Mouse (Mus musculus): ENCODE measurements around the gene Meox1.

Gene Meox1

GRCm38 (mm10) chr11:101894204-101894603, at the start of gene Meox1:
TSS of gene Meox1 (minus strand) at chr11:101894374.
- DNase-seq (ENCODE audit: low spot score): no peak

GRCm38 (mm10) chr11:101943055-101943454, 48.9 kb upstream of the Meox1 start:
- DNase-seq (ENCODE audit: low spot score): no peak

- DNase-seq (ENCODE audit: low spot score): no peak
These were observed 42.9 kb upstream of the Meox1 start for GRCm38 (mm10) chr11:101937108-101937507.

GRCm38 (mm10) chr11:101936421-101936820, 42.2 kb upstream of the Meox1 start:
- no peak for DNase-seq (ENCODE audit: low spot score)

GRCm38 (mm10) chr11:101935743-101936142, 41.6 kb upstream of the Meox1 start:
- DNase-seq (ENCODE audit: low spot score): no peak

GRCm38 (mm10) chr11:101931978-101932377, 37.8 kb upstream of the Meox1 start:
- no peak for DNase-seq (ENCODE audit: low spot score)

- peak; percentile 61 for DNase-seq (ENCODE audit: low spot score)
These were observed 34.0 kb upstream of the Meox1 start for GRCm38 (mm10) chr11:101928030-101928762.

GRCm38 (mm10) chr11:101926951-101927589, 32.9 kb upstream of the Meox1 start:
- no peak for DNase-seq (ENCODE audit: low spot score)

GRCm38 (mm10) chr11:101925636-101926035, 31.5 kb upstream of the Meox1 start:
- DNase-seq (ENCODE audit: low spot score): no peak

GRCm38 (mm10) chr11:101924441-101924976, 30.3 kb upstream of the Meox1 start:
- DNase-seq (ENCODE audit: low spot score): no peak

- DNase-seq (ENCODE audit: low spot score): no peak
These were observed 29.8 kb upstream of the Meox1 start for GRCm38 (mm10) chr11:101923988-101924387.

- DNase-seq (ENCODE audit: low spot score): no peak
These were observed 27.3 kb upstream of the Meox1 start for GRCm38 (mm10) chr11:101921361-101921952.

- DNase-seq (ENCODE audit: low spot score): peak; percentile 40
These were observed 25.5 kb upstream of the Meox1 start for GRCm38 (mm10) chr11:101919660-101920059.

GRCm38 (mm10) chr11:101918609-101919008, 24.4 kb upstream of the Meox1 start:
- DNase-seq (ENCODE audit: low spot score): no peak

- DNase-seq (ENCODE audit: low spot score): no peak
These were observed 22.6 kb upstream of the Meox1 start for GRCm38 (mm10) chr11:101916772-101917171.

- DNase-seq (ENCODE audit: low spot score): no peak
These were observed 19.4 kb upstream of the Meox1 start for GRCm38 (mm10) chr11:101913591-101913990.

GRCm38 (mm10) chr11:101911855-101912579, 17.8 kb upstream of the Meox1 start:
- no peak for DNase-seq (ENCODE audit: low spot score)

GRCm38 (mm10) chr11:101910230-101910946, 16.2 kb upstream of the Meox1 start:
- DNase-seq (ENCODE audit: low spot score): peak; percentile 70

GRCm38 (mm10) chr11:101908777-101909176, 14.6 kb upstream of the Meox1 start:
- no peak for DNase-seq (ENCODE audit: low spot score)

GRCm38 (mm10) chr11:101905115-101905514, 10.9 kb upstream of the Meox1 start:
- peak; percentile 43 for DNase-seq (ENCODE audit: low spot score)

GRCm38 (mm10) chr11:101901309-101901708, 7.1 kb upstream of the Meox1 start:
- no peak for DNase-seq (ENCODE audit: low spot score)

- no peak for DNase-seq (ENCODE audit: low spot score)
These were observed 4.2 kb upstream of the Meox1 start for GRCm38 (mm10) chr11:101898328-101898727.

All from yolk sac, embryonic 10.5 days (tissue).